Mouse (Mus musculus) yolk sac, embryonic 10.5 days (tissue): ENCODE data around the gene Psma5.

ENCODE experiments used
- DNase-seq: peaks from one replicate; pipeline ENCODE4 v3.0.0-alpha.2; 2017; ENCODE audit warnings: low spot score

Gene Psma5

GRCm38 (mm10) chr3:108282401-108283240, 25.9 kb downstream of the Psma5 start:
- peak; percentile 23 for DNase-seq

- no peak for DNase-seq
Measured at GRCm38 (mm10) chr3:108283241-108283561, 26.5 kb downstream of the Psma5 start.

GRCm38 (mm10) chr3:108283781-108284601, 27.3 kb downstream of the Psma5 start, which contains the start of gene Sort1:
TSS of gene Sort1 (plus strand) at chr3:108284082.
- peak; percentile 92 for DNase-seq

- DNase-seq, result no peak
Measured at GRCm38 (mm10) chr3:108285078-108285711, 28.5 kb downstream of the Psma5 start.

GRCm38 (mm10) chr3:108286671-108287439, 30.1 kb downstream of the Psma5 start:
- no peak for DNase-seq

GRCm38 (mm10) chr3:108287811-108288805, 31.4 kb downstream of the Psma5 start:
- peak; percentile 52 for DNase-seq

GRCm38 (mm10) chr3:108289311-108290130, 32.8 kb downstream of the Psma5 start:
- no peak for DNase-seq

- DNase-seq, result no peak
Measured at GRCm38 (mm10) chr3:108291036-108291799, 34.5 kb downstream of the Psma5 start.

- no peak for DNase-seq
Measured at GRCm38 (mm10) chr3:108294398-108294797, 37.7 kb downstream of the Psma5 start.

GRCm38 (mm10) chr3:108295379-108296219, 38.9 kb downstream of the Psma5 start:
- no peak for DNase-seq

- DNase-seq, result peak; percentile 78
Measured at GRCm38 (mm10) chr3:108296220-108297049, 39.7 kb downstream of the Psma5 start.

- DNase-seq, result peak; percentile 25
Measured at GRCm38 (mm10) chr3:108297050-108297419, 40.3 kb downstream of the Psma5 start.

GRCm38 (mm10) chr3:108297603-108298553, 41.2 kb downstream of the Psma5 start:
- no peak for DNase-seq

GRCm38 (mm10) chr3:108300455-108301030, 43.8 kb downstream of the Psma5 start:
- DNase-seq, result no peak

GRCm38 (mm10) chr3:108303683-108304082, 47.0 kb downstream of the Psma5 start:
- DNase-seq, result no peak

- DNase-seq, result no peak
Measured at GRCm38 (mm10) chr3:108304747-108305146, 48.0 kb downstream of the Psma5 start.
